Mouse (Mus musculus) intestine, embryonic 14.5 days (tissue): Measurements from ENCODE around the gene Adam3. TPM values are rescaled to one million over a fixed set of nuclear protein-coding genes. Genes with fewer than 3 reads are reported as not detected.

Experiments used
- ATAC-seq: fragments of 200-750 bp; cut with Nextera tagmentation; replicated peaks from 2 replicates; pipeline ENCODE4 v1.8.0; 2017; ENCODE audit warnings: low read depth, moderate number of reproducible peaks, moderate TSS enrichment, moderate library complexity; ENCODE audit not compliant: low FRiP score, low TSS enrichment
- DNase-seq: peaks from one replicate; pipeline ENCODE4 v3.0.0-alpha.2; 2018; ENCODE audit warnings: low spot score
- H3K27ac ChIP-seq: fragments of 300-500 bp; sonication (generic); 2 replicates; pipeline ENCODE4 v1.5.1; 2014; ENCODE audit warnings: low read depth, mild to moderate bottlenecking, control low read depth
- H3K27me3 ChIP-seq: fragments of 300-500 bp; sonication (generic); replicated peaks from 2 replicates; pipeline ENCODE4 v1.6.1; 2014; ENCODE audit warnings: low read length, control low read depth; ENCODE audit not compliant: control insufficient read depth, insufficient read depth
- H3K36me3 ChIP-seq: fragments of 300-500 bp; sonication (generic); 2 replicates; pipeline ENCODE4 v1.6.1; 2014; ENCODE audit warnings: low read length, control low read depth; ENCODE audit not compliant: control insufficient read depth, insufficient read depth
- H3K4me1 ChIP-seq: fragments of 300-500 bp; sonication (generic); replicated peaks from 2 replicates; pipeline ENCODE4 v1.6.1; 2014; ENCODE audit warnings: low read length, control low read depth, mixed read lengths; ENCODE audit not compliant: control insufficient read depth, insufficient read depth
- H3K4me2 ChIP-seq: fragments of 300-500 bp; sonication (generic); 2 replicates; pipeline ENCODE4 v1.6.1; 2014; ENCODE audit warnings: low read length
- H3K4me3 ChIP-seq: fragments of 300-500 bp; sonication (generic); 2 replicates; pipeline ENCODE4 v1.5.1; 2014; ENCODE audit warnings: low read depth, low read length, control low read depth, mixed read lengths
- H3K9ac ChIP-seq: fragments of 300-500 bp; sonication (generic); 2 replicates; pipeline ENCODE4 v1.6.1; 2014; ENCODE audit warnings: mild to moderate bottlenecking, low read length
- H3K9me3 ChIP-seq: fragments of 300-500 bp; sonication (generic); 2 replicates; pipeline ENCODE4 v1.6.1; 2016; ENCODE audit warnings: low read length, control low read depth; ENCODE audit not compliant: control insufficient read depth
- WGBS: fragments of 180-500 bp; shearing (Covaris S2); extraction: QIAGEN DNeasy Blood & Tissue Kit; methylation state at CpG from one replicate; pipeline ENCODE4 v1.1.7; 2014; 5-methylcytosine and 5-hydroxymethylcytosine counted together
- polyA plus RNA-seq: library from polyadenylated mRNA; unstranded; fragments of >200 nt; fragmentation: Nextera tagmentation; extraction: Ambion mirVana; gene quantifications from 2 replicates; pipeline ENCODE4 v1.2.1, GENCODE M21; 2014

Gene Adam3
- polyA plus RNA-seq = 0.15 and 0.18 TPM in 2 replicates

DNA sequence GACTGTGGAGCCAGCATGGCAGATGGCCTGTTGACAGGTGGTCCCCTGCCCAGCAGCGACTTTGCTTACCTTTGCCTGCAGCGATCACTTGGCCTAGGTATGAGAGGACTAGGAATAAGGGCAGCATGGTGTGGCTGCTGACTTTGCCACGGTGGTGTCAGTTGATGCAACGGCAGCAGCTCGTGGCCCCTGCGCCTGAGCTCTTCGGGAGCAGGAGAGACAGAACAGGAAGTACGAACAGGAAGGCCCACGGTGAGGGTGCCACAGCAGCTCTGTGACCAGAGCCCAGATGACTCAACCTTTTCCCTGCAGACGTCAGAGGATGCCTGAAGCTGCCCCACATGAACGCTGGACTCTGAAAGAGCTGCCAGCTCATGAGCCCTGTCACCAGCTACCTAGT lies at the start of gene Adam3:
TSS of gene Adam3 (minus strand) at position 223 of the 400 bp plus-strand sequence.
- H3K9ac ChIP-seq = no peak within 1 kb of the TSS
- H3K4me3 ChIP-seq = no peak within 1 kb of the TSS
- H3K36me3 ChIP-seq = no peaks in the 10 kb centered on the region
- no peak for ATAC-seq
- DNase-seq = no peak
- no peaks in the 10 kb centered on the region for H3K27me3 ChIP-seq
- H3K4me2 ChIP-seq = no peak within 1 kb of the TSS
- H3K27ac ChIP-seq = no peak within 1 kb of the TSS
- WGBS = 49% methylated on average over 11 of the region's 11 CpGs
- no peaks in the 10 kb centered on the region for H3K9me3 ChIP-seq
- H3K4me1 ChIP-seq = peaks cover 5% of the 10 kb centered on the region; the same call in 1 of the 2 replicates

GRCm38 (mm10) chr8:24724886-24725626 lies 596 bp downstream of the Adam3 start:
- Histone ChIP-seq H3K36me3 (no peaks in the 10 kb centered on the region), H3K4me3 (no peak overlapping the region), H3K27me3 (no peaks in the 10 kb centered on the region), H3K4me2 (no peak overlapping the region), H3K4me1 (peaks cover 5% of the 10 kb centered on the region; the same call in 1 of the 2 replicates), H3K27ac (no peak overlapping the region), H3K9ac (no peak overlapping the region), H3K9me3 (no peaks in the 10 kb centered on the region)
- WGBS = 37% methylated on average over 16 of the region's 16 CpGs
- ATAC-seq (no peak), DNase-seq (no peak)

Other genes with a start within 250 kb of the Adam3 start
- gene Adam5, start 98.5 kb upstream of the Adam3 start, polyA plus RNA-seq = 0.47 and 1.1 TPM in 2 replicates